Mouse (Mus musculus) liver, embryonic 14.5 days (tissue): ENCODE data around the gene Gabrr3. TPM values are rescaled to one million over a fixed set of nuclear protein-coding genes. Genes with fewer than 3 reads are reported as not detected.

Experiments used
- ATAC-seq: fragments of 200-750 bp; cut with Nextera tagmentation; 2 replicates; pipeline ENCODE4 v1.8.0; 2017; ENCODE audit warnings: moderate number of reproducible peaks, mild to moderate bottlenecking, moderate library complexity; ENCODE audit not compliant: insufficient read depth
- DNase-seq, 3 experiments: peaks; one replicate each; pipeline ENCODE4 v3.0.0-alpha.2; 2012 to 2013; ENCODE audit warnings: low read depth in 3 of 3, low spot score in 3 of 3
- H3K27ac ChIP-seq: fragments of 300-500 bp; sonication (generic); 2 replicates; pipeline ENCODE4 v1.5.1; 2014; ENCODE audit warnings: moderate library complexity, mild to moderate bottlenecking, control low read depth, inconsistent platforms
- H3K27me3 ChIP-seq: fragments of 300-500 bp; sonication (generic); 2 replicates; pipeline ENCODE4 v1.6.1; 2014; ENCODE audit warnings: mild to moderate bottlenecking, low read length, moderate library complexity; ENCODE audit not compliant: control insufficient read depth, insufficient read depth
- H3K36me3 ChIP-seq: fragments of 300-500 bp; sonication (generic); replicated peaks from 2 replicates; pipeline ENCODE4 v1.6.1; 2014; ENCODE audit warnings: low read depth; ENCODE audit not compliant: control insufficient read depth, insufficient read depth
- H3K4me1 ChIP-seq, 2 experiments: fragments of 200-500 bp in 1 of 2; fragments of 300-500 bp in 1 of 2; sonication (generic) in 1 of 2; replicated peaks; 2 replicates each; pipeline ENCODE4 v1.6.1; 2012 to 2014; ENCODE audit warnings: antibody characterized with exemption in 1 of 2, inconsistent platforms in 1 of 2, low read length in 1 of 2; ENCODE audit not compliant: control insufficient read depth in 2 of 2, insufficient read depth in 2 of 2
- H3K4me2 ChIP-seq: fragments of 300-500 bp; sonication (generic); 2 replicates; pipeline ENCODE4 v1.6.1; 2014; ENCODE audit warnings: low read depth, mild to moderate bottlenecking, control low read depth, moderate library complexity
- H3K4me3 ChIP-seq, 2 experiments: fragments of 200-500 bp in 1 of 2; fragments of 300-500 bp in 1 of 2; sonication (generic) in 1 of 2; 2 replicates each; pipeline ENCODE4 v1.5.1; 2012 to 2014; ENCODE audit warnings: low read depth in 2 of 2, low read length in 2 of 2, mild to moderate bottlenecking in 2 of 2, control low read depth in 1 of 2, inconsistent platforms in 1 of 2, moderate library complexity in 1 of 2; ENCODE audit not compliant: insufficient read depth in 1 of 2
- H3K9ac ChIP-seq: fragments of 300-500 bp; sonication (generic); replicated peaks from 2 replicates; pipeline ENCODE4 v1.6.1; 2014; ENCODE audit warnings: mild to moderate bottlenecking, control low read depth, moderate library complexity
- H3K9me3 ChIP-seq: fragments of 300-500 bp; sonication (generic); 2 replicates; pipeline ENCODE4 v1.6.1; 2016; ENCODE audit warnings: low read length, mixed read lengths; ENCODE audit not compliant: control insufficient read depth
- CTCF ChIP-seq: IDR thresholded peaks from 2 replicates; pipeline ENCODE4 v1.5.1; 2016; ENCODE audit warnings: antibody characterized with exemption, low read depth, control low read depth
- EP300 ChIP-seq: IDR thresholded peaks from 2 replicates; pipeline ENCODE4 v1.6.1; 2016; ENCODE audit warnings: antibody characterized with exemption, low read depth
- WGBS: fragments of 180-500 bp; shearing (Covaris S2); extraction: QIAGEN DNeasy Blood & Tissue Kit; methylation state at CpG from one replicate; pipeline ENCODE4 v1.1.7; 2014; ENCODE audit not compliant: insufficient replicate concordance; 5-methylcytosine and 5-hydroxymethylcytosine counted together
- polyA plus RNA-seq, 2 experiments: library from polyadenylated mRNA; depleted of rRNA in 1 of 2; stranded (reverse) in 1 of 2; unstranded in 1 of 2; fragments of >200 nt; fragmentation: Nextera tagmentation in 1 of 2; extraction: Ambion mirVana in 1 of 2; gene quantifications; 2 replicates each; pipeline versions ENCODE4 v1.2.1 to v1.2.3; 2012 to 2014

The Gabrr3 gene
- polyA plus RNA-seq, 2 experiments, result not detected

DNA sequence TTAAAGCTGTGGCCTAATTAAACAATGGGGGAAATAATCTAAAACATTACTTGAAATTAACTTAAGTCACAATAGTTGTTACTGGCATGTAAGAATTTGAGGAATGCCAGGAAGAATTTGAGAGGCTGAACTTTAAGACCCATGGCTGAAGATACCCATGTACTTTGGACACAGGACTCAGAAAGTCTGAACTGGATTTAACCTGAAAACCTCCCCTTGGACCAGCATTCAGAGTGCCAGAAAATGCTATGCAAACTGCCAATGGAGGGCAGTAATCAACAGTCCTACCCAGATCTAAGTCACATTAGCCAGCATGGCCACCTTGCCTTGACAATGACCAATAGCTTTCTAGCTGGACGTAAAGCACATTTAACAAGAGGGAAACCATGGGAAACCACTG, 90.8 kb downstream of the Gabrr3 start:
- no peaks in the 10 kb centered on the region for H3K27me3 ChIP-seq
- no peak overlapping the region for H3K27ac ChIP-seq
- H3K4me1 ChIP-seq, result no peaks in the 10 kb centered on the region
- H3K4me2 ChIP-seq, result no peak overlapping the region
- no peak overlapping the region for H3K9ac ChIP-seq
- DNase-seq (no peak), ATAC-seq (no peak)
- H3K9me3 ChIP-seq, result no peaks in the 10 kb centered on the region
- H3K4me3 ChIP-seq, result no peak overlapping the region
- TF ChIP-seq EP300, result no peak
- no peak for TF ChIP-seq CTCF
- WGBS, result 78% methylated on average over 1 of the region's 1 CpGs
- H3K36me3 ChIP-seq, result 0 out of 2 replicates have a peak, but pooled peaks cover 3% of the 10 kb centered on the region

DNA sequence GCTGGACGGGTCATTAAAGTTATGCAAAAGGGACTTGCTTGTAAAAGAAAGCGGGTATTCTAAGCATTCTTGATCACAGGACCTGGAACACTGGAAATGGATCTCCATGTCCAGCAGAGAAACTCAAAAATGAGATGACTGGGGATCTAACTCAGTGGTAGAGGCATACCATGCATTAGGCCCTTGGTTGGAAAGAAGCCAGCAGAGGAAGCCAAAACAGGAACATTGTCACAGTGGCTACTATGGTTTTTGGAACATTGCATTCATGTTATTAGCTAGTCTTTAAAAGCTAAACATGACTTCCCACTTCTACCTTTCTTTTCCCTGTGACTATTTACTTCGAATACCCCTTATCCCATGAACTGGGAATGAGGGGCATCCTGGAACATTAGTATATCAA, 92.0 kb downstream of the Gabrr3 start:
- no peak overlapping the region for H3K4me2 ChIP-seq
- no peaks in the 10 kb centered on the region for H3K36me3 ChIP-seq
- no peaks in the 10 kb centered on the region for H3K4me1 ChIP-seq
- WGBS, result 66% methylated on average over 3 of the region's 3 CpGs
- H3K27me3 ChIP-seq, result no peaks in the 10 kb centered on the region
- H3K9me3 ChIP-seq, result no peaks in the 10 kb centered on the region
- TF ChIP-seq EP300 (no peak), CTCF (no peak)
- no peak overlapping the region for H3K4me3 ChIP-seq
- H3K27ac ChIP-seq, result no peak overlapping the region
- no peak for DNase-seq
- H3K9ac ChIP-seq, result no peak overlapping the region
- ATAC-seq, result no peak

DNA sequence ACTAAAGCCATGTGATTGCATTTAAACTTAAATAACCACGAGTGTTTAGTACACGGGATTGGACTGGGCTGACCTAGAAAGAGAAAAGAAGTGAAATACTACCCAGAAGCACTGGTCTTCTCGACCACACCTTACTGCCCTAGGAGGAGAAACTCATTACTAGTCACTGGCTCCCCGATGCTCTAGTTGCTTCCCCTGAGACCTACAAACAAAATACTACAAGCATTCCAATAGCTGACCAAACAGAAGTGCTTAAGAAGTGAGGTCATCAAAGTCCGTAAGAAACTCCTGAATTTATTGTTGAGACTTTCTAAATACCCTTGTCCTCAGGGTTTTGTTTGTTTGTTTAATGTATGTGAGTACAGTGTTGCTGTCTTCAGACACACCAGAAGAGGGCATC, 102.7 kb downstream of the Gabrr3 start:
- no peaks in the 10 kb centered on the region for H3K9me3 ChIP-seq
- no peak overlapping the region for H3K9ac ChIP-seq
- 65% methylated on average over 5 of the region's 5 CpGs for WGBS
- H3K36me3 ChIP-seq, result no peaks in the 10 kb centered on the region
- H3K27ac ChIP-seq, result no peak overlapping the region
- H3K27me3 ChIP-seq, result no peaks in the 10 kb centered on the region
- no peak for ATAC-seq
- H3K4me2 ChIP-seq, result no peak overlapping the region
- TF ChIP-seq CTCF, result no peak
- TF ChIP-seq EP300, result no peak
- no peak for DNase-seq
- H3K4me3 ChIP-seq, result no peak overlapping the region
- no peaks in the 10 kb centered on the region for H3K4me1 ChIP-seq

Other genes with a start within 250 kb of the Gabrr3 start
- gene Olfr196, start 236.9 kb upstream of the Gabrr3 start, polyA plus RNA-seq (2012; rRNA removed), result not detected in 2 replicates
- not detected in 2 replicates for gene Olfr196, start 236.9 kb upstream of the Gabrr3 start, polyA plus RNA-seq (2014; fragmentation: Nextera tagmentation; extraction: Ambion mirVana)
- not detected in 2 replicates for gene Olfr198, start 203.8 kb upstream of the Gabrr3 start, polyA plus RNA-seq (2012; rRNA removed)
- not detected in 2 replicates for gene Olfr198, start 203.8 kb upstream of the Gabrr3 start, polyA plus RNA-seq (2014; fragmentation: Nextera tagmentation; extraction: Ambion mirVana)
- not detected in 2 replicates for gene Olfr199, start 187.6 kb upstream of the Gabrr3 start, polyA plus RNA-seq (2012; rRNA removed)
- not detected in 2 replicates for gene Olfr199, start 187.6 kb upstream of the Gabrr3 start, polyA plus RNA-seq (2014; fragmentation: Nextera tagmentation; extraction: Ambion mirVana)
- gene Olfr201, start 134.7 kb upstream of the Gabrr3 start, polyA plus RNA-seq (2012; rRNA removed), result 0.13 and 0.21 TPM in 2 replicates
- 0.08 and 0.15 TPM in 2 replicates for gene Olfr201, start 134.7 kb upstream of the Gabrr3 start, polyA plus RNA-seq (2014; fragmentation: Nextera tagmentation; extraction: Ambion mirVana)
- not detected in 2 replicates for gene Olfr202, start 120.5 kb upstream of the Gabrr3 start, polyA plus RNA-seq (2012; rRNA removed)
- not detected in 2 replicates for gene Olfr202, start 120.5 kb upstream of the Gabrr3 start, polyA plus RNA-seq (2014; fragmentation: Nextera tagmentation; extraction: Ambion mirVana)
- gene Olfr203, start 108.5 kb upstream of the Gabrr3 start, polyA plus RNA-seq (2012; rRNA removed), result not detected in 2 replicates
- gene Olfr203, start 108.5 kb upstream of the Gabrr3 start, polyA plus RNA-seq (2014; fragmentation: Nextera tagmentation; extraction: Ambion mirVana), result not detected in 2 replicates
- not detected in 2 replicates for gene Olfr204, start 89.1 kb upstream of the Gabrr3 start, polyA plus RNA-seq (2012; rRNA removed)
- not detected in 2 replicates for gene Olfr204, start 89.1 kb upstream of the Gabrr3 start, polyA plus RNA-seq (2014; fragmentation: Nextera tagmentation; extraction: Ambion mirVana)
- not detected in 2 replicates for gene Olfr205, start 76.2 kb upstream of the Gabrr3 start, polyA plus RNA-seq (2012; rRNA removed)
- not detected in 2 replicates for gene Olfr205, start 76.2 kb upstream of the Gabrr3 start, polyA plus RNA-seq (2014; fragmentation: Nextera tagmentation; extraction: Ambion mirVana)
- not detected in 2 replicates for gene Olfr206, start 58.1 kb upstream of the Gabrr3 start, polyA plus RNA-seq (2012; rRNA removed)
- gene Olfr206, start 58.1 kb upstream of the Gabrr3 start, polyA plus RNA-seq (2014; fragmentation: Nextera tagmentation; extraction: Ambion mirVana), result not detected in 2 replicates
- gene Olfr209, start 43.3 kb upstream of the Gabrr3 start, polyA plus RNA-seq (2012; rRNA removed), result not detected in 2 replicates
- gene Olfr209, start 43.3 kb upstream of the Gabrr3 start, polyA plus RNA-seq (2014; fragmentation: Nextera tagmentation; extraction: Ambion mirVana), result not detected in 2 replicates
- 3.9 and 7.6 TPM in 2 replicates for gene Riox2, start 64.4 kb downstream of the Gabrr3 start, polyA plus RNA-seq (2012; rRNA removed)
- gene Riox2, start 64.4 kb downstream of the Gabrr3 start, polyA plus RNA-seq (2014; fragmentation: Nextera tagmentation; extraction: Ambion mirVana), result 15.3 and 15.8 TPM in 2 replicates
- gene Crybg3, start 193.6 kb downstream of the Gabrr3 start, polyA plus RNA-seq (2012; rRNA removed), result 0.35 and 0.55 TPM in 2 replicates
- 0.75 and 0.86 TPM in 2 replicates for gene Crybg3, start 193.6 kb downstream of the Gabrr3 start, polyA plus RNA-seq (2014; fragmentation: Nextera tagmentation; extraction: Ambion mirVana)
- gene Arl6, start 232.1 kb downstream of the Gabrr3 start, polyA plus RNA-seq (2012; rRNA removed), result 0.88 and 1.4 TPM in 2 replicates
- gene Arl6, start 232.1 kb downstream of the Gabrr3 start, polyA plus RNA-seq (2014; fragmentation: Nextera tagmentation; extraction: Ambion mirVana), result 3.1 and 3.7 TPM in 2 replicates